Mouse (Mus musculus): Measurements from ENCODE around the gene Afg1l.
A peak's percentile ranks its signal among the peaks of the same experiment; 100 is the strongest.

The Afg1l gene

DNA sequence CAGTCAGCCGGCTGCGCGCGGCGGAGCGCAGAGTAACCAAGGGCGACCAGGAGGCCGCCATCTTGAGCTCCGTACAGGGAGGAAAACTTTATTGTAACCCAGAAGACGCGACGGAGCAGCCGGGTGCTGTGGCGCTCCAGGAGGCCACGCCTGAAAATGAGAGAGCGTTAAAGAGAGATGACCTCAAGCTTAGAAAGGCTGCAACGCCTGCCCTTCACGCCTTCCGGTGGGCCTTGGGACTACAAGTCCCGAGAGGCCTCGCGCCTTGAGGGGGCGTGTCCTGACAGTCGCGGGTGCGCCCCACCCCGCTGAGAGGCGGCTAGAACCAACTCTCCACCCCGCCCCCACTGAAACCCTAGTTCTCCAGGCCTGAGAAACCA is at the start of gene Afg1l:
Afg1l (minus strand) TSS at position 225 of the 380 bp plus-strand sequence.
- DNase-seq = peak; percentile 95

DNA sequence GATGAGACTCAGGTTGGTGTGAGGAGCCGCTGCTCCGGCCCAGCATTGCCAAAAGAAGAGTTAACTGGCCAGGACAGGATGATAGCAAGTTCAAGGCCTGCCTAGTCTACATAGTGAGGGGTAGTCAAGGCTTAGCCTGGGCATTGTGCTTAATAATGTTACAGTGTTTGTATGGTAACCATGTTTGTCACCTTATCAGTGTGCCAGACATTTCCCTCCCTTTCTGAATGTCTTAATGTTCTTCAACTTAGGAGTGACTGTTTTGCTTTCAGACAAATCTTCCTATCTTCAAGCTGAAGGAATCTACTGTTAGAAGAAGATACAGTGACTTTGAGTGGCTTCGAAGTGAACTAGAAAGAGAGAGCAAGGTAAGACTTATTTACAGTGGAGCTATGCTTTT is 47.3 kb upstream of the Afg1l start:
- DNase-seq = no peak

GRCm38 (mm10) chr10:42523556-42524162 is 45.3 kb upstream of the Afg1l start:
- no peak for DNase-seq

DNA sequence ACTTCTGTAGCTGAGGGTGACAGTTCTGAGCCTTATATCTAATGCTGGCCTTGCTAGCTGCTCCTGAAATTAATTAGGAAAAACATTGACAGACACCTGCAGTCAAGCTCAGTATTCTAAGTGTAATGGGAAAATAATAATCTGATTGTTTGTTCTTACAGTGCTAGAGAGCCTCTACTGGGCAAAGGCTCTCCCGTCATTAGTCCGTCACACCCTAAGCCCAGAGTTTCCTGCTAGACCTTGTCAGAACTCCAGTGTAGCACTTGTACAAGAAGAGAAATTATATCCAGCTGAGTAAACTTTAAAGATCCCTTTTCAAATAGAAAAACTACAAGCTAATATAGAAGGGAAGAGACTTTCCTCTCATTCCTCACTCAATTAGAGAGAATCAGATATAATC is 44.5 kb upstream of the Afg1l start:
- DNase-seq = no peak

GRCm38 (mm10) chr10:42521315-42521981 is 43.1 kb upstream of the Afg1l start:
- DNase-seq = no peak

- peak; percentile 34 to 40 for DNase-seq
Measured at GRCm38 (mm10) chr10:42518363-42518762, 40.0 kb upstream of the Afg1l start.

GRCm38 (mm10) chr10:42514125-42514524 is 35.8 kb upstream of the Afg1l start:
- no peak for DNase-seq

- no peak for DNase-seq
Measured at GRCm38 (mm10) chr10:42511184-42512135, 33.1 kb upstream of the Afg1l start.

DNA sequence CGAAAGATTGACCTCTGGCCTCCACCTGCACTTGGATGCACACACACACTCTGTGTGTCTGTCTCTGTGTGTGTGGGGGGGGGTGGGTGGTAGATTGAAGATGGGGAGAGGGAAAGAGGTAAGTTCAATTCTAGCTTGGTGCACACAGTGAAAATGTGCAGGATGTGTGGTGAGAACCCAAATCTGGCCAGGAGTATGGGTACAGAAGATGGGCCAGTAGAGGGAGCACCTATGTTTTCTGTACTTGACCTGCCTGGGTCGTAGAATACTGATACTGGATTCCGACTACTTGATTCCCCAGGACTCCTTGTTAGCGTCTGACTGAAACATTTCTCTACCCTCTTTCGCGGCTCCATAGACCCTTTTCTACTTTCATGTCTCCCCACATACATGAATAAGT is 31.8 kb upstream of the Afg1l start:
- DNase-seq = no peak

DNA sequence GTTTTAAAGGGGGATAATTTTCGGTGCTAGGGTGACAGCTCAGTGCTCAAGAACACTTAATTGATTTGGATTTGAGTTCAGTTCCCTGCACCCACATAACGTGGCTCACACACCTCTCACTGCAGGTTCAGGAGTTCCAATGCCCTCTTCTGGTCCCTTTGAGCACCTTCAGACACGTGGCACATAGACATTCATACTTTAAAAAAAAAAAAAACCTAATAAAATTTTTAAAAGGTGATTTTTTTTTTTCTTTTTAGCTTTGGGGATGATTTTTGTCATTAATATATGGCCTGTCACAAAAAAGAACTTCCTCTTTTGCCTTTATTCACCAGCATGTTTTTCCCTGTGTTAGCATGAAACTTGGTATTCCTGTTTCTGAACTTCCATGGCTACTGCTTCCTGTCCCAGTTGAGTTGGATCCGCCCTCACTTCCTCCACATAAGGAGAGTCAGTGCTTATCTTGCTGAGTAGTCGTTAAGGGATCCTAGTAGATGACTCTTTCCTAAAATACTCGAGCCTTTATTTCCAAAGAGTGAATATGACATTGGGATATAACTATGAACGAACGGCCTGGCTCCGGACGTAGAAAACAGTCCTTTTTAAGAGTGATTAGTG is 25.8 kb upstream of the Afg1l start:
- DNase-seq = no peak

DNA sequence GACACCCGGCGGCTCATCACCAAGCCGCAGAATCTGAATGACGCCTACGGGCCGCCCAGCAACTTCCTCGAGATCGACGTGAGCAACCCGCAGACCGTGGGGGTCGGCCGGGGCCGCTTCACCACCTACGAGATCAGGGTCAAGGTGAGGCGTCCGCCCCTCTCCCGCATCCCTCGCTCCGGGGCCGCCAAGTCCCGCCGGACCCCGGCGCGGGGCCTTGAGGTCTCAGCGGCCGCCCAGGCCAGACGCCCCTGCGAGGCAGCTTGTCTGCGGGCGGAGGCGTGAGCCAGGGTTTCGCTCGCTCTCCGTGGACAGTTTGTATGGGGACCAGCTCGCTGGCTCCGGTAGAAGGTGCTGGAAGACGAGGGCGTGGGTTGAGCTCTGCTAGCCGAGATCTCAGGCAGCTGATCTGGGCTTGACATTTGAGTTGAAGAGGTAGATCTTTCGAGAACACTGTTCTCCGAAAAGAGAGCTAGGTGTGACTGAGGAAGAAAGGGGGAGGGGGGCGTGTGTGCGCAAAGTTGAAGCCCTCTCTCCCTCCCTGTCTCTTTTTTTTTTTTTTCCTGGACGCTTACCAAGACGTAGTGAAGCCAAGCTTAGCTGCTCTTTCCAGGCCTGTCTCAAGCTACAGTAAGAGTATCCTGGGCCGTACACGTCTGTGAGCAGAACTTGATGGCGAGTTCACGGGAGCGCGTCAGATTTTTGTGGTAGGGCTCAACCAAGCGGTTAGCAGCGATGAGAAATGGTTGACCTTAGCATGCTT is 24.2 kb upstream of the Afg1l start:
- no peak for DNase-seq

DNA sequence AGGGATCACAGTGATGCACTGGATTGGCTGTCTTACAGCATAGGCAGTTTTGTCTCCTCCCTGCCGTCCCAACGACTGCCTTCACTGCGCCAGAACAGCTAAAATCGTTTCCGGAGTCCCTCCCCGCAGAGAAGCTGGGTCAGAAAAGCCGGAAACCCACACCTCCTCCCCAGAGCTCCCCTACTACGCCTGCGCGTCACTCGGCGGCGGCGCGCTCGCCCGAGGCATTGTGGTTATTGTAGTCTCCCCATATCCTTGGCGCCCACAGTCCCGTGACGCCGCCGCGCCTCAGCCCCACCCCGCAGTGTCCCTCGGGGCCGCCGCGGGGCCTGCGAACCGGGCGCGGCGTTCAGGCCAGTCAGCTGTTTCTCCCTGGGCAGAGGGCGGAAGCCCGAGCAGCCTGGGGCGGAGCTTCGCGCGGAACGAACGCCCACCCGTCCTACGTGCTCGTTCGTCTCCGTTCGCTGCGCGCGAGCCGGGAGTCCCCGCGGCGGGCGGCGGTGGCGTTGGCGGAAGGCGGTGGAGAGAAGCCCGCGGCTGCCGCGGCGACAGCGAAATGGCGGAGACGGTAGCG is 23.5 kb upstream of the Afg1l start, which contains the start of gene Snx3:
Snx3 (plus strand) TSS at position 256 of the 574 bp plus-strand sequence.
- DNase-seq = peak; percentile 95 to 97

- DNase-seq = no peak
Measured at GRCm38 (mm10) chr10:42501161-42501560, 22.8 kb upstream of the Afg1l start.

DNA sequence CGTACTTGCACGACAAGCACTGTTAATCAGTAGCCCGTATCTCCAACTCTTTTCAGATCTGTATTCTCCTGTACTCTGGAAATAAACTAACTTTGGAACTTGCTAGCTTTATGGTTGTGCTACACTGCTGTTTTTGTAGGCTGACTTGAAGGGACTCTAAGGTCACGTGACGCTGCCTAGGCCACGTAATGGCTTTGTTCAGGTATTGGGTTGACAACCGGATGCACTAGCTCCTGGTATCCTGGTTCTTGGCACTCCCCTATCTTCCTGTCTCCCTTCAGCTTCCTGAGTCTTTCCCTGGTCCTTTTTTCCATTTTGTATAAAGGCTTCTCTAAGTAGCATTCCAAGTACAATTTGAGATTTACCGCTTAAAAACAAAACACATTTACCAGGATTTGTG is 22.2 kb upstream of the Afg1l start:
- DNase-seq = no peak

DNA sequence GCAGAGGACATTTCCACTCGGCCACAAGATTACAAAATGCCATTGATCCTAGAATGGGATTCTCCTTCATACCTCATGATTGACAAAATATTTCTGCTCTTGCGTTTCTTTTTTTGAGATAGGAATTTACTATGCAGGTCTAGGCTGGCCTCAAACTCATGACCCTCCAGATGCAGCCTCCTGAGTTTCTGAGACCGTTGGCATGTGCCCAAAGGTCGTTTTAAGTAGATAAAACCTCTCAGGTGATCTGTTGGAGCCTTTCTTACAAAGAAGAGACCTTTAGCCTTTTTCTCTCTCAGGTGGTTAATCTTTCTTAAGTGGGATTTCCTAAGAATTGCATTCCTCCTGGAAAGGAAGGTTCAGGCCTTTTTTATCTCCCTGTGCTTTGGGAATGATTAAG is 14.6 kb upstream of the Afg1l start:
- no peak for DNase-seq

DNA sequence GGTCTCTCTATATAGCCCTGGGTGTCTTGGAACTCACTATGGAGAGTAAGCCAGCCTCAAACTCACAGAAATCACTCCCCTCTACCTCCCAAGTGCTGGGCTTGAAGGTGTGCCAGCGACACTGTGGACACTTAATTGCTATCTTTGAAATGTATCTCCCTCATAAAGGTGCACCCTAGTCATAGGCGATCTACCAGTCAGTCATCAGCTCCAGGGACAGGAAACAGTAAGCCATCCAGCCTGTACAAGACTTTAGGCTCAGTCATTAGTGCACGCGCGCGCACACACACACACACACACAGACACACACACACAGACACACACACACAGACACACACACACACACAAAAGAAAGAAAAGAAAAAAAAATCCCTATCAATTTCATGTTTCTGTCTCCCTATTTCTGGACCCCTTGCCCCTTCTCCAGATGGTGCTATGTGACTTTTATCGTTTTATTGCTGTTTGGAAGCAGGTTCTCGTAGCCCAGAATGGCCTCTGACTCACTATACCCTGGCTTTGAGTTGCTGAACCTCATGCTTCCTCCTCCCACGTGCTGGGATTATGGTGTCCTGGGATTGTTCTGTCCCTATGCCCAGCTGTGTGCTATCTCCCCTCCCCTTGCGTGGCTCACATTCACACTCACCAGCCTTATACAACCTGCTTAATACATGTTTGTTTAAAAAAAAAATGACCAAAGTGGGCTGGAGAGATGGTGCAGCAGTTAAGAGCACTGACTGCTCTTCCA is 13.8 kb upstream of the Afg1l start:
- no peak for DNase-seq

DNA sequence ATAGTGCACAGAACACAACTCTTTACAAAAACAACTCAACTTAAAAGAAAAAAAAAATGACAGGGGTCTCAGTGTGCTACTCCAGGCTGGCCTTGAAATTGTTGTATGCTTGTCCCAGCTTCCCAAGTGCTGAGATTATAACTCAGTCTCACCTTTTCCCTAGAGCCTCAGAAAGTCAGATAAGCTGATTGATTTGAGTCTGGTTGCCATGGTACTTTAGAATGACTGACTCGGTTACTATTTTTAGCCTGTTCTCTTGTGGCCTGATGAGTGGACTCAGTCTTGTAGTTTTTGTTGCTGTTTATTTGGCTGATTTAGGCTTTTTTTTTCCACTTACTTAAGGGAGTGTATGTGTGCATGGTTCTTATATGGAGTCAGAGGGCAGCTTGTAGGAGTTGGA is 12.8 kb upstream of the Afg1l start:
- DNase-seq = no peak

- DNase-seq = no peak
Measured at GRCm38 (mm10) chr10:42488606-42489296, 10.4 kb upstream of the Afg1l start.

GRCm38 (mm10) chr10:42480719-42481118 is 2.4 kb upstream of the Afg1l start:
- no peak for DNase-seq

DNA sequence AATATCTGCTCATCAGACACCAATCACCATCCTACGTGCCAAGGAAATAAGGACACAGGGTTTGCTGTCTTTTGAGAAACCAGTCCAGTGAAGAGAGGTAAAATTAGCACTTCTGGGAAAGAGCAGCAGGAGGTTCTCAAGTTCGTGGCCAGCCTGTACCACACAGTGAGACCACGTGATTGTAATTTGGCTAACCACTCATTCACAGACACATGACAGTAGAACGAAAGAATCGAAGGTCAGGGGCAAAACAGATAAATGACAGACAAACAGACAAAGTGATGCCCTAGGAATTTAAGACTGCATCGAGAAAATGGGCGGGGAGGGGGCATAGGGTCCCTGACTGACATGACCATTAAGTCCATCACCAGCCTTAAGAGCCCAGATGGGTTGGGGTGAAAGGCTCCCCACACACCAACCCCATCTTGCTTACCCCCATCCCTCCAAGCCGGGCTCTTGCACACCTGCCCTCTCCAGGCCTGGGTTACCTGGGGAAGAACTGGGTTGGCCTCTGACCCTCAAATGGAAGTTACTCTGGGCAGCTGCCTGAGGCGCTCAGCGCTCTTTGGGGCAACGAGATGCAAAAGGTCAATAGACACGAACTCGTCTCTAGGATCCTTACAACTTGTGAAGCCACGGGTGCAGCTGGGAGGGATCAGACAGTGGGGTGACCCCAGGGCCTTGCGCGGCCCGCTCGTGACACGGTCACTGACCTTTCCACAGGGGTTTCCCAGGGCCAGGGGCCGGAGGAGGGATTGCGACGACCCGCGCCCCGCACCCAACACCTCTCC is 620 bp downstream of the Afg1l start:
- no peak for DNase-seq

Measured in thymus, postnatal 36 days (tissue).